Comparison of ENCODE assay signal across 24 mouse cellular contexts in genomic region chr6:5287919-5288318, GRCm38 (mm10). TPM values are rescaled to one million over a fixed set of nuclear protein-coding genes. Genes with fewer than 3 reads are reported as not detected.
DNase-seq lines count a peak whose midpoint lies in the region; ATAC-seq and TF ChIP-seq lines count a peak whose summit lies in the region.
"Had no signal": no experiment of that assay in that cellular context is flagged by ENCODE, and none has a peak within 500 bp of the region (broad histone marks: within the 10 kb centered on the region; RNA-seq: fewer than 3 reads in every experiment).

No protein-coding gene starts in this region.

- H3K9me3 ChIP-seq in heart, embryonic 10.5 days = no peaks in the 10 kb centered on the region
- no peaks in the 10 kb centered on the region for H3K9me3 ChIP-seq in liver, embryonic 15.5 days (replicated peaks)
- H3K9me3 ChIP-seq: hindbrain, embryonic 15.5 days; midbrain, embryonic 12.5 days; neural tube, embryonic 13.5 days had no signal

- H3K4me2 ChIP-seq in liver, embryonic 15.5 days = peak overlapping the region; percentile 48
- H3K4me2 ChIP-seq: hindbrain, embryonic 15.5 days; midbrain, embryonic 12.5 days; neural tube, embryonic 13.5 days had no signal

- 0 out of 2 replicates have a peak, but pooled peaks cover 5% of the 10 kb centered on the region for H3K4me1 ChIP-seq in heart, embryonic 10.5 days
- peaks cover 66% of the 10 kb centered on the region for H3K4me1 ChIP-seq in liver, embryonic 15.5 days (replicated peaks)
- H3K4me1 ChIP-seq: hindbrain, embryonic 15.5 days had no signal

- 61% methylated on average over 5 of the region's 5 CpGs for WGBS in heart, embryonic 10.5 days
- 27% methylated on average over 5 of the region's 5 CpGs for WGBS in liver, embryonic 15.5 days (ENCODE audit: insufficient replicate concordance)

- 0 out of 2 replicates have a peak overlapping the region, but pooled peaks have one; percentile 29 for H3K27ac ChIP-seq in heart, embryonic 10.5 days
- H3K27ac ChIP-seq in liver, embryonic 15.5 days (replicated peaks) = peak overlapping the region; percentile 95
- H3K27ac ChIP-seq: heart, adult 2 months; hindbrain, embryonic 15.5 days; macrophage; midbrain, embryonic 12.5 days; neural tube, embryonic 13.5 days had no signal

- no peak for TF ChIP-seq POLR2A in brain, embryonic 14.5 days (IDR thresholded peaks at IDR 0.05; ENCODE audit: borderline replicate concordance, extremely low read depth, insufficient read depth, insufficient read length, poor library complexity, severe bottlenecking)

- DNase-seq in heart, embryonic 10.5 days (ENCODE audit: low spot score) = no peak
- DNase-seq in heart, adult 8-10 months (ENCODE audit: low spot score) = no peak
- DNase-seq in brain, embryonic 14.5 days (ENCODE audit: low read depth) = peak; percentile 14
- no peak for DNase-seq in MN1 (ENCODE audit: low spot score)
- DNase-seq in spleen, postnatal 4 days (ENCODE audit: low spot score in 2 of 2) = no peak
- no peak for DNase-seq in Muller cell, postnatal 12 days (ENCODE audit: inconsistent ontology term)
- DNase-seq: adrenal gland, postnatal 25 days; cerebellum, adult 9-10 months; gastrocnemius, postnatal 14 days; heart, adult 2 months; kidney, adult 2 months; kidney, postnatal 4 days; layer of hippocampus, postnatal 36 days; left cerebral cortex, postnatal 4 days; lung, adult 2 months; right cerebral cortex, postnatal 14 days; thymus, adult 2 months had no signal

- ATAC-seq in erythroblast, adult 5-6 weeks (replicated peaks; ENCODE audit: low FRiP score, poor library complexity, severe bottlenecking) = peak; percentile 33; the same call in 1 of the 2 replicates
- peak; percentile 19; the same call in 1 of the 2 replicates for ATAC-seq in liver, embryonic 15.5 days (ENCODE audit: insufficient read depth)

- no peak overlapping the region for H3K4me3 ChIP-seq in heart, embryonic 10.5 days
- H3K4me3 ChIP-seq in liver, embryonic 15.5 days (replicated peaks) = no peak overlapping the region
- H3K4me3 ChIP-seq: heart, adult 2 months; hindbrain, embryonic 15.5 days; midbrain, embryonic 12.5 days; neural tube, embryonic 13.5 days had no signal

- no peak for TF ChIP-seq CTCF in brain, embryonic 14.5 days (IDR thresholded peaks at IDR 0.05; ENCODE audit: borderline replicate concordance, extremely low read depth, insufficient read depth, insufficient read length)

- no peaks in the 10 kb centered on the region for H3K27me3 ChIP-seq in heart, embryonic 10.5 days (ENCODE audit: insufficient read depth, poor library complexity, severe bottlenecking)
- H3K27me3 ChIP-seq in liver, embryonic 15.5 days = no peaks in the 10 kb centered on the region
- H3K27me3 ChIP-seq: CH12.LX; hindbrain, embryonic 15.5 days; midbrain, embryonic 12.5 days; neural tube, embryonic 13.5 days had no signal

- H3K9ac ChIP-seq in liver, embryonic 15.5 days = peak overlapping the region; percentile 25; the same call in 1 of the 2 replicates
- H3K9ac ChIP-seq: hindbrain, embryonic 15.5 days; midbrain, embryonic 12.5 days; neural tube, embryonic 13.5 days had no signal

- H3K36me3 ChIP-seq in heart, embryonic 10.5 days = no peaks in the 10 kb centered on the region
- peaks cover 48% of the 10 kb centered on the region for H3K36me3 ChIP-seq in liver, embryonic 15.5 days (replicated peaks)
- H3K36me3 ChIP-seq: hindbrain, embryonic 15.5 days; midbrain, embryonic 12.5 days; neural tube, embryonic 13.5 days had no signal

RNA-seq across cellular contexts. Expression of gene Pon2, which starts 10.3 kb away (rescaled TPM):
- polyA plus RNA-seq in heart, embryonic 10.5 days (2016; fragmentation: Nextera tagmentation; extraction: Ambion mirVana) = 36.8 and 37.9 TPM in 2 replicates
- 10 to 100 TPM; 15.2 to 19.9 (median 18.5) TPM for total RNA-seq in heart, adult 8-10 months (2022)
- 9.7 and 14.0 TPM in 2 replicates for polyA plus RNA-seq in brain, embryonic 14.5 days (2012; rRNA removed)
- 57.6 and 68.1 TPM in 2 replicates for total RNA-seq in erythroblast, adult 5-6 weeks (2015; ENCODE audit: low replicate concordance)
- total RNA-seq in erythroblast, adult 5-6 weeks (2017; ENCODE audit: low replicate concordance) = 43.8 and 45.8 TPM in 2 replicates
- polyA plus RNA-seq in liver, embryonic 15.5 days (2015; fragmentation: Nextera tagmentation; extraction: Ambion mirVana) = 48.2 and 52.1 TPM in 2 replicates

RNA-seq across cellular contexts. Expression of gene Pon3, which starts 31.8 kb away (rescaled TPM):
- 24.6 and 31.8 TPM in 2 replicates for polyA plus RNA-seq in heart, embryonic 10.5 days (2016; fragmentation: Nextera tagmentation; extraction: Ambion mirVana)
- total RNA-seq in heart, adult 8-10 months (2022) = 10 to 100 TPM; 20.0 to 29.5 (median 25.0) TPM
- polyA plus RNA-seq in brain, embryonic 14.5 days (2012; rRNA removed) = 2.3 and 3.5 TPM in 2 replicates
- total RNA-seq in erythroblast, adult 5-6 weeks (2015; ENCODE audit: low replicate concordance) = 4.4 and 11.7 TPM in 2 replicates
- total RNA-seq in erythroblast, adult 5-6 weeks (2017; ENCODE audit: low replicate concordance) = 7.2 and 8.9 TPM in 2 replicates
- polyA plus RNA-seq in liver, embryonic 15.5 days (2015; fragmentation: Nextera tagmentation; extraction: Ambion mirVana) = 20.6 and 23.0 TPM in 2 replicates
